Mouse (Mus musculus) midbrain, embryonic 16.5 days (tissue): ENCODE data around the gene Gm33543. TPM values are rescaled to one million over a fixed set of nuclear protein-coding genes. Genes with fewer than 3 reads are reported as not detected.

Experiments used
- ATAC-seq: fragments of 200-750 bp; cut with Nextera tagmentation; 2 replicates; pipeline ENCODE4 v1.8.0; 2017; ENCODE audit warnings: moderate TSS enrichment
- H3K27ac ChIP-seq: fragments of 300-500 bp; sonication (generic); 2 replicates; pipeline ENCODE4 v1.5.1; 2014; ENCODE audit warnings: mild to moderate bottlenecking, low read length, mixed read lengths
- H3K27me3 ChIP-seq: fragments of 300-500 bp; sonication (generic); 2 replicates; pipeline ENCODE4 v1.6.1; 2014; ENCODE audit warnings: low read depth, low read length, mixed read lengths; ENCODE audit not compliant: control insufficient read depth, insufficient read depth
- H3K36me3 ChIP-seq: fragments of 300-500 bp; sonication (generic); 2 replicates; pipeline ENCODE4 v1.6.1; 2014; ENCODE audit warnings: mild to moderate bottlenecking, low read length, moderate library complexity, mixed read lengths; ENCODE audit not compliant: control insufficient read depth, insufficient read depth
- H3K4me1 ChIP-seq: fragments of 300-500 bp; sonication (generic); 2 replicates; pipeline ENCODE4 v1.6.1; 2014; ENCODE audit warnings: mild to moderate bottlenecking, low read length, mixed read lengths; ENCODE audit not compliant: control insufficient read depth, insufficient read depth
- H3K4me2 ChIP-seq: fragments of 300-500 bp; sonication (generic); 2 replicates; pipeline ENCODE4 v1.6.1; 2014; ENCODE audit warnings: mild to moderate bottlenecking, low read length, mixed read lengths
- H3K4me3 ChIP-seq: fragments of 300-500 bp; sonication (generic); 2 replicates; pipeline ENCODE4 v1.5.1; 2014; ENCODE audit warnings: low read depth, mild to moderate bottlenecking, low read length, moderate library complexity, mixed read lengths
- H3K9ac ChIP-seq: fragments of 300-500 bp; sonication (generic); 2 replicates; pipeline ENCODE4 v1.6.1; 2014; ENCODE audit warnings: low read depth, low read length, mixed read lengths
- H3K9me3 ChIP-seq: fragments of 300-500 bp; sonication (generic); replicated peaks from 2 replicates; pipeline ENCODE4 v1.6.1; 2014; ENCODE audit warnings: mild to moderate bottlenecking, low read length, mixed read lengths; ENCODE audit not compliant: control insufficient read depth, poor library complexity, severe bottlenecking
- WGBS: fragments of 180-500 bp; shearing (Covaris S2); extraction: QIAGEN DNeasy Blood & Tissue Kit; methylation state at CpG from one replicate; pipeline ENCODE4 v1.1.7; 2014; 5-methylcytosine and 5-hydroxymethylcytosine counted together
- polyA plus RNA-seq: library from polyadenylated mRNA; unstranded; fragments of >200 nt; fragmentation: Nextera tagmentation; extraction: Ambion mirVana; gene quantifications from 2 replicates; pipeline ENCODE4 v1.2.1, GENCODE M21; 2015

Gm33543 gene
- polyA plus RNA-seq, 1 experiment from 2014 or later: 0.13 TPM

DNA sequence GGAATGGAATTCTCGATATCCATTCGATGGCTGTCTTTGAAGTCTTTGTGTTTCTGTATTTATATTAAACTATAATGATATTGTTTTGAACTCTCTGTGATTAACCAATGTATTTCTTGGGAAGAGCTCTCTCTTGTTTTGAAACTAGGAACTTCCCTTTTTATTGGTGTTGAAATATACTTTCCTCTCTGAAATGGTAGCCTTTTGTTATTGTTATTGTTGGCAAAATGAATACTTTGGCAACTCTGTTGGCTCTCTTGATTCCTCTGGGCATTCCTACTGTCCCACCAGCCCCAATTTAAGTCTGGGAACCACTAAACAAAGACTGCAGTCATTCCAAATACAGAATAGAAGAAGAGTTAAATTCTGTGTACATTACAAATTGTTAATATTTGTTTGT lies 24.9 kb upstream of the Gm33543 start:
- H3K4me3 ChIP-seq: no peak overlapping the region
- H3K4me2 ChIP-seq: no peak overlapping the region
- ATAC-seq: no peak
- no peaks in the 10 kb centered on the region for H3K27me3 ChIP-seq
- no peak overlapping the region for H3K9ac ChIP-seq
- H3K27ac ChIP-seq: no peak overlapping the region
- H3K4me1 ChIP-seq: 0 out of 2 replicates have a peak, but pooled peaks cover 2% of the 10 kb centered on the region
- no peaks in the 10 kb centered on the region for H3K9me3 ChIP-seq
- 89% methylated on average over 2 of the region's 2 CpGs for WGBS
- no peaks in the 10 kb centered on the region for H3K36me3 ChIP-seq

DNA sequence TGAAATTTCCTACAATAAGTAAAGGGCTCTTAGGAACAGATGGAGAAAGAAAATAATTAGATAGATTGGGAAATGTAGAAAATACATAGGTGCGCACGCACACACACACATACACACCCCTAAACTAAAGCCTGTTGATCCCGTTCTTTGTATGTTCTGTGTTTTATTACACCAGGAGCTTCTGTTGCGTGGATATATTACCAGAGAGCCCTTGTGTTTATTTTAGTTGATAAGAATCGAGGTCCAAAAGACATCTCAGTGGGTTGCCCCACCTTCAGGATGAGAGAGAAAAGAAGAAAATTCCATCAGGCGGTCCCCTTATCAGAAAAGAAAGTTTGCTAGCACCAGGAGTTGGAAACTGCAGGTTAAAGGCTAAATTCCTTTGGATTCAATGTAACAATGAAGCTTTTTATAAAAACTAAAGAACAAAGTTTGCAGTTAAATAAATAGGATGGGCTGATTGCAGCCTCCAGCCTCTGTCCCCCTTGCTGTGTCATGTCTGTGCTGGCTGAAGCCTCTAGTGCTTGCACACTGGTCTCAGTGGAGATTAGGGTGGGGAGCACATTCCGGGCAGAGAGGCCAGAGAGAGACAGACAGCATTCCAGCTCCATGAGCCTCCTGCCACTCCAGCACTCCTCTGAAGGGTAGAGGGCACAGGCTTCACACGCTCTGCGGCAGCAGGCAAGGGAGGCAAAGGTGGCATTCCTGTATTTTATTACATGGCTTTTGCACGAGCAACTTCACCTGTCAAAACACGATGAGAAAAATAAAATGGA lies 21.8 kb upstream of the Gm33543 start:
- Histone ChIP-seq H3K4me3 (no peak overlapping the region), H3K4me1 (0 out of 2 replicates have a peak, but pooled peaks cover 2% of the 10 kb centered on the region), H3K4me2 (no peak overlapping the region), H3K9ac (no peak overlapping the region), H3K27ac (no peak overlapping the region), H3K9me3 (no peaks in the 10 kb centered on the region), H3K36me3 (no peaks in the 10 kb centered on the region), H3K27me3 (no peaks in the 10 kb centered on the region)
- 64% methylated on average over 11 of the region's 11 CpGs for WGBS
- ATAC-seq: no peak

DNA sequence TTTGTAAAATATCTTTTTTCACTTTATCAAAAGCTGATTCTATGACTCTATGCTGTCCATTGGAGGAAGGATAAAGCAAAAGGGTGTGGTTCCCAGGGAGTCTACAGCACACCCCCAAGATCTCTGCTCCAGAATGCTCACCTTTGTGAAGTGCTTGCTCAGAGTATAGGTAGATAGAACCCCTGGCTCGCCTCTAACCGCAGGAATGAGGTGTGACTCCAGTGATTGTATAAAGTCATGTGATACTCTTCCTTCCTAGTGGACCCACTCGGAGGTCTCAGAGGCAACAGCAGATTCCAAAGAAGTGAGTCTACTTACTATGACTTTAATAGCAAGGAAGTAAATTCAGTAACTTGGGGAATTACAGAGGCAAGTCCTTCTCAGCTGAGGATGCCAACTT lies 19.9 kb upstream of the Gm33543 start:
- no peak for ATAC-seq
- Histone ChIP-seq H3K27me3 (no peaks in the 10 kb centered on the region), H3K36me3 (no peaks in the 10 kb centered on the region), H3K9me3 (no peaks in the 10 kb centered on the region), H3K4me3 (no peak overlapping the region), H3K4me2 (no peak overlapping the region), H3K27ac (no peak overlapping the region), H3K4me1 (no peaks in the 10 kb centered on the region), H3K9ac (no peak overlapping the region)
- 84% methylated on average over 3 of the region's 3 CpGs for WGBS

DNA sequence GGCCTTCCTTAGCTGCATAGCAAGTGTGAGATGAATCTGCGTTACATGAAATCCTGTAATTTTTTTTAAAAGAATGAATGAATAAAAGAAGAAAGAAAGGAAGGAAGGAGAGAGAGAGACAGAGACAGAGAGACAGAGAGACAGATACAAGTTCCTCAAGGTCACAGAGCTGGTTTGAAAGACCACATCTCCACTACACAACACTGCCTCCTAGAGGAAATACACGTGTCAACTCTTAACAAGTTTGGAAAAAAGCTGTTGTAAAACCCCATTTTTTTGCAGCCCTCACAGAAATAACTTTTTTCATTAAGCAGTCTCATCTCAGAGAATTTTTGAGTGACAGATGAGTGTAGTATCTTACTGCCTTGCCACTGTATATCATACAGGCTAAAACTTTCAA lies 15.4 kb upstream of the Gm33543 start:
- no peak overlapping the region for H3K4me2 ChIP-seq
- ATAC-seq: no peak
- H3K4me3 ChIP-seq: no peak overlapping the region
- 40% methylated on average over 2 of the region's 2 CpGs for WGBS
- no peaks in the 10 kb centered on the region for H3K9me3 ChIP-seq
- H3K4me1 ChIP-seq: no peaks in the 10 kb centered on the region
- no peaks in the 10 kb centered on the region for H3K27me3 ChIP-seq
- H3K36me3 ChIP-seq: no peaks in the 10 kb centered on the region
- H3K9ac ChIP-seq: no peak overlapping the region
- H3K27ac ChIP-seq: no peak overlapping the region

DNA sequence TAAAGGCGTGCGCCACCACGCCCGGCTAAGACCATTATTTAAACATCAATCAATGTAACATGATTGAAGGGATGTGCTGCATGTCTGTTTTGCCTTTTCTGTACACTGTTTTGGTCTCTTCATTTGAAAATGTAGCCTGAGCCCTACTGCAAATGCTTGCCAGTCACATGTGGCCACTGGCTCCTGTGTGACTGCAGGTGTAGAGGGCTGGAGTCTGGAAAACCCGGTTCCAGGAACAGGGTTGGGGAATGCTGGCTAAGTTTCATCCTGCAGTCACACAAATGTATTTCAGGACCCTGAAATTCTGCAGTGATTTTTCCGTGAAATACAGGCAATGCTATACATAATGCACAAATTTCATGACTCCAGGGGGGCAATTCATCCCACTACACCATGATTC lies 12.7 kb upstream of the Gm33543 start:
- no peak overlapping the region for H3K9ac ChIP-seq
- no peak overlapping the region for H3K4me2 ChIP-seq
- no peak overlapping the region for H3K27ac ChIP-seq
- ATAC-seq: no peak
- no peaks in the 10 kb centered on the region for H3K36me3 ChIP-seq
- H3K9me3 ChIP-seq: no peaks in the 10 kb centered on the region
- H3K27me3 ChIP-seq: no peaks in the 10 kb centered on the region
- 94% methylated on average over 6 of the region's 6 CpGs for WGBS
- no peak overlapping the region for H3K4me3 ChIP-seq
- no peaks in the 10 kb centered on the region for H3K4me1 ChIP-seq

DNA sequence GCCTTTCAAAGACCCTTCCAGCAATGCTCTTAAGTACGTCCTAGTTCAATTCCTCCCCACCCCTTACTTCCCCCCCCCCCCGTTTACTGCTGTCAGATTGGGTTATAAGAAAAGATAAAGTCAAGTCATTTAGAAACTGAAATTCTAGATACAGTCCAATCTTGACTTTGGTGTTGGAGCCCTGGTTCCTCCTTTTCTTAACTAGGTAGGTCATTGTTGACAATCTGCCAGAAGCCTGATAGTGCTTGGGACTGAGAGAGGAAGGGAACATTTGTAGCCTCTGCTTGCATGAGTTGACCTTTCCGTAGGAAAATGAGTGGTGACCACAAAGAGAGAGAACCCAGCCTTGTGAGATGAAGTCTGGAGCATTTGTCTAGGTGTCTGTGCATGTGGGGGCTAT lies 7.8 kb upstream of the Gm33543 start:
- Histone ChIP-seq H3K9me3 (no peaks in the 10 kb centered on the region), H3K36me3 (no peaks in the 10 kb centered on the region), H3K9ac (no peak overlapping the region), H3K4me1 (no peaks in the 10 kb centered on the region), H3K27ac (no peak overlapping the region), H3K4me2 (no peak overlapping the region), H3K27me3 (no peaks in the 10 kb centered on the region), H3K4me3 (no peak overlapping the region)
- no peak for ATAC-seq
- WGBS: 89% methylated on average over 3 of the region's 3 CpGs

DNA sequence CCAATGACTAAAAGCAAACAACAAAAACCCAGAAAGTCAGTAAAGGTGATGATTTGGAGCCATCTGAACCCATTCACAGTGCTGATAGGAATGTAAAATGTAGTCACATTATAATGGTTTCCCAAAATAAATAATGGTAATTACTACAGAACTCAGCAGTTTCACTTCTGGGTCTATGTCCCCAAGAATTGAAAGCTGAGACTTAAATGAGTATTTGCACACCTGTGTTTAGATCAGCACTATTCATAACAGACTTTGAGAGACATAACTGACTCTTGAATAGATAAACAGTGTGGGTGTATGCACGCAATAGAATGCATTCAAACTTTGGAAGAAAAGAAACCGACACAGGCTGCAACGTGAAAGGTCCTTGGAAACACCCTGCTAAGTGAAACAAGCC lies 4.0 kb upstream of the Gm33543 start:
- WGBS: 75% methylated on average over 3 of the region's 3 CpGs
- no peak for ATAC-seq
- Histone ChIP-seq H3K9ac (no peak overlapping the region), H3K27ac (no peak overlapping the region), H3K9me3 (no peaks in the 10 kb centered on the region), H3K4me3 (no peak overlapping the region), H3K36me3 (no peaks in the 10 kb centered on the region), H3K27me3 (no peaks in the 10 kb centered on the region), H3K4me1 (no peaks in the 10 kb centered on the region), H3K4me2 (no peak overlapping the region)

DNA sequence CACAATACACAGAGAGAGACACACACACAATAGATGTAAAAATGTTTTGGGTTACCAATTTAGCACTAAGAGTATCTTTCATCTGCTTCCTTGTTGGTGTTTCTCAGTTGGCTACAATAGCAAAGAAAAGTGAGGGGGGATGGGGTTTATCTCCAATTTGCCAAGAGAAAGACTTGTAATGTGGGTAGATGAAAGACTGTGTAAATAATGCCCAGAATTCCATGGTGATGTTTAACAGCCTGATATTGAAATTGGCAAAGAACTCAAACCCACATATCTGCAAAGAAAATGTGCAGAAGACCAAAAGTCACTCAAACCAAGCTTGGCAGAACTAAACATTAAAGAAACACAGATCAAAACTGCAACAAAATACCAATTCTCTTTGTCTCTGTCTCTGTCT lies 3.6 kb upstream of the Gm33543 start:
- Histone ChIP-seq H3K9me3 (no peaks in the 10 kb centered on the region), H3K27ac (no peak overlapping the region), H3K9ac (no peak overlapping the region), H3K4me3 (no peak overlapping the region), H3K4me1 (no peaks in the 10 kb centered on the region), H3K36me3 (no peaks in the 10 kb centered on the region), H3K27me3 (no peaks in the 10 kb centered on the region), H3K4me2 (no peak overlapping the region)
- no peak for ATAC-seq

DNA sequence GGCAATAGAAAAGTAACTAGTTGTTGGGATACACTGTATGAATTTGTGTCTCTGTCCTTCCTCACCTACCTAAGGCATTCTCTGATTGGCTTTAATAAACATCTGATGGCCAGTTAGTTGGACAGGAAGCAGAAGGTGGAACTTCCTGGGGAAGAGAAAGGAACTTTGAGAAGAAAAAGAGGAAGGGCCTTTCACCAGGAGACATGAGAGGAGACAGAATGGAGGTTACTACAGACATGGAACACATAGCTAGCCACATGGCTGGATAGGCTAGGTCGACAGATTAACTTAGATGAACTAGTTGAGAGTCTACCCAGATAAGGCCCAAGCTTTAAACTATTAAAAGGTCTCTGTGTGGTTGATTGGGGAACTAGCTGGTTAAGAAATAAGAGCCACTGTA lies 1.1 kb upstream of the Gm33543 start:
- no peaks in the 10 kb centered on the region for H3K36me3 ChIP-seq
- no peak overlapping the region for H3K4me2 ChIP-seq
- no peak overlapping the region for H3K4me3 ChIP-seq
- 76% methylated on average over 1 of the region's 1 CpGs for WGBS
- no peaks in the 10 kb centered on the region for H3K4me1 ChIP-seq
- no peak overlapping the region for H3K9ac ChIP-seq
- no peak for ATAC-seq
- no peaks in the 10 kb centered on the region for H3K27me3 ChIP-seq
- H3K27ac ChIP-seq: no peak overlapping the region
- no peaks in the 10 kb centered on the region for H3K9me3 ChIP-seq
